Comparison of ENCODE assay signal across 8 mouse cellular contexts in genomic region chrX:36874704-36875128, GRCm38 (mm10). TPM values are rescaled to one million over a fixed set of nuclear protein-coding genes. Genes with fewer than 3 reads are reported as not detected.
DNase-seq lines count a peak whose midpoint lies in the region; ATAC-seq and TF ChIP-seq lines count a peak whose summit lies in the region.

No protein-coding gene starts in this region.

- H3K4me3 ChIP-seq in kidney, embryonic 15.5 days (replicated peaks): peak overlapping the region; percentile 70
- H3K4me3 ChIP-seq in ES-E14 (ENCODE audit: insufficient read depth in 1 of 2, low read depth in 1 of 2, low read length in 2 of 2, poor library complexity in 1 of 2, severe bottlenecking in 1 of 2): peak overlapping the region; percentile 69 to 91
- H3K4me3 ChIP-seq in embryonic facial prominence, embryonic 15.5 days (replicated peaks): peak overlapping the region; percentile 62
- peak overlapping the region; percentile 63 for H3K4me3 ChIP-seq in intestine, embryonic 15.5 days (replicated peaks)
- peak overlapping the region; percentile 70 for H3K4me3 ChIP-seq in midbrain, embryonic 13.5 days (replicated peaks)

- in situ Hi-C loops in ES-E14 (cut with MboI; ENCODE audit: low sequenced_read_pairs in 2 of 2, unreplicated experiment in 2 of 2): no loop called here

- H3K4me1 ChIP-seq in kidney, embryonic 15.5 days: peaks cover 6% of the 10 kb centered on the region; the same call in 1 of the 2 replicates
- H3K4me1 ChIP-seq in ES-E14 (ENCODE audit: control insufficient read depth in 2 of 2, insufficient read depth in 2 of 2, low read length in 2 of 2, poor library complexity in 1 of 2): no peaks in the 10 kb centered on the region; a peak in 1 of 4 replicates
- H3K4me1 ChIP-seq in embryonic facial prominence, embryonic 15.5 days: no peaks in the 10 kb centered on the region
- no peaks in the 10 kb centered on the region for H3K4me1 ChIP-seq in intestine, embryonic 15.5 days (replicated peaks)
- peaks cover 7% of the 10 kb centered on the region; the same call in 1 of the 2 replicates for H3K4me1 ChIP-seq in midbrain, embryonic 13.5 days (replicated peaks)

- peak overlapping the region; percentile 63 for H3K4me2 ChIP-seq in kidney, embryonic 15.5 days
- peak overlapping the region; percentile 49 for H3K4me2 ChIP-seq in embryonic facial prominence, embryonic 15.5 days (replicated peaks)
- peak overlapping the region; percentile 59 for H3K4me2 ChIP-seq in intestine, embryonic 15.5 days (replicated peaks)
- H3K4me2 ChIP-seq in midbrain, embryonic 13.5 days (replicated peaks): peak overlapping the region; percentile 65

- DNase-seq in kidney, postnatal 36 days: no peak
- DNase-seq in ES-E14 (ENCODE audit: low read depth, low spot score): no peak
- DNase-seq in thymus, postnatal 14 days: no peak
- no peak for DNase-seq in ovary, postnatal 36 days (ENCODE audit: low spot score)

- H3K27ac ChIP-seq in kidney, embryonic 15.5 days: peak overlapping the region; percentile 83
- peak overlapping the region; percentile 65 for H3K27ac ChIP-seq in ES-E14 (ENCODE audit: insufficient read depth, low read depth, low read length, poor library complexity, severe bottlenecking)
- peak overlapping the region; percentile 80 for H3K27ac ChIP-seq in embryonic facial prominence, embryonic 15.5 days (replicated peaks)
- peak overlapping the region; percentile 64; the same call in 1 of the 2 replicates for H3K27ac ChIP-seq in intestine, embryonic 15.5 days
- H3K27ac ChIP-seq in midbrain, embryonic 13.5 days: peak overlapping the region; percentile 77

- H3K27me3 ChIP-seq in kidney, embryonic 15.5 days: no peaks in the 10 kb centered on the region
- no peaks in the 10 kb centered on the region for H3K27me3 ChIP-seq in embryonic facial prominence, embryonic 15.5 days
- no peaks in the 10 kb centered on the region for H3K27me3 ChIP-seq in intestine, embryonic 15.5 days (replicated peaks)
- H3K27me3 ChIP-seq in midbrain, embryonic 13.5 days: no peaks in the 10 kb centered on the region

- no peaks in the 10 kb centered on the region for H3K9me3 ChIP-seq in kidney, embryonic 15.5 days (replicated peaks)
- no peaks in the 10 kb centered on the region for H3K9me3 ChIP-seq in ES-E14 (ENCODE audit: control insufficient read depth, insufficient read depth, low read depth, low read length)
- H3K9me3 ChIP-seq in embryonic facial prominence, embryonic 15.5 days (replicated peaks): no peaks in the 10 kb centered on the region
- no peaks in the 10 kb centered on the region for H3K9me3 ChIP-seq in intestine, embryonic 15.5 days
- no peaks in the 10 kb centered on the region for H3K9me3 ChIP-seq in midbrain, embryonic 13.5 days

- peaks cover 9% of the 10 kb centered on the region; the same call in 1 of the 2 replicates for H3K36me3 ChIP-seq in kidney, embryonic 15.5 days
- H3K36me3 ChIP-seq in ES-E14 (ENCODE audit: control insufficient read depth, insufficient read depth, low read length, poor library complexity, severe bottlenecking): no peaks in the 10 kb centered on the region
- no peaks in the 10 kb centered on the region for H3K36me3 ChIP-seq in embryonic facial prominence, embryonic 15.5 days
- H3K36me3 ChIP-seq in intestine, embryonic 15.5 days: no peaks in the 10 kb centered on the region
- H3K36me3 ChIP-seq in midbrain, embryonic 13.5 days: no peaks in the 10 kb centered on the region

- ATAC-seq in kidney, embryonic 15.5 days (replicated peaks; ENCODE audit: low FRiP score): peak; percentile 65
- ATAC-seq in embryonic facial prominence, embryonic 15.5 days (ENCODE audit: insufficient number of reproducible peaks, low FRiP score, low TSS enrichment, low read depth): no peak
- ATAC-seq in intestine, embryonic 15.5 days: peak; percentile 19; the same call in 1 of the 2 replicates
- peak; percentile 76 for ATAC-seq in midbrain, embryonic 13.5 days

- WGBS in kidney, embryonic 15.5 days: 19% methylated on average over 30 of the region's 36 CpGs
- WGBS in embryonic facial prominence, embryonic 15.5 days: 9% methylated on average over 36 of the region's 36 CpGs
- WGBS in intestine, embryonic 15.5 days: 11% methylated on average over 36 of the region's 36 CpGs
- WGBS in midbrain, embryonic 13.5 days: 21% methylated on average over 32 of the region's 36 CpGs

- peak overlapping the region; percentile 73 for H3K9ac ChIP-seq in kidney, embryonic 15.5 days
- peak overlapping the region; percentile 96 for H3K9ac ChIP-seq in ES-E14 (ENCODE audit: insufficient read depth, low read depth, low read length, poor library complexity, severe bottlenecking)
- peak overlapping the region; percentile 62 for H3K9ac ChIP-seq in embryonic facial prominence, embryonic 15.5 days
- H3K9ac ChIP-seq in intestine, embryonic 15.5 days: peak overlapping the region; percentile 77
- peak overlapping the region; percentile 82 for H3K9ac ChIP-seq in midbrain, embryonic 13.5 days (replicated peaks)

TF ChIP-seq in ES-E14, 5 proteins besides CTCF, POLR2A, EP300 and RAD21:
- TF ChIP-seq CHD2 (IDR thresholded peaks at IDR 0.05; ENCODE audit: low read depth, low read length): no peak
- TF ChIP-seq MAFK (IDR thresholded peaks at IDR 0.05; ENCODE audit: insufficient read depth, low read depth, low read length): no peak
- TF ChIP-seq ZC3H11A (IDR thresholded peaks at IDR 0.05; ENCODE audit: borderline replicate concordance, low read depth, low read length): no peak
- TF ChIP-seq HCFC1 (IDR thresholded peaks at IDR 0.05; ENCODE audit: borderline replicate concordance, insufficient read depth, low read length): no peak
- TF ChIP-seq ZNF384 (IDR thresholded peaks at IDR 0.05; ENCODE audit: low read depth, low read length): no peak
TF ChIP-seq in ES-E14: peak in this region for 0.

RNA-seq across cellular contexts. Expression of gene C330007P06Rik, which starts 0.8 kb away (rescaled TPM):
- 30.9 and 32.9 TPM in 2 replicates for polyA plus RNA-seq in kidney, embryonic 15.5 days (2015; fragmentation: Nextera tagmentation; extraction: Ambion mirVana)
- total RNA-seq in ES-E14 (2012; rRNA removed): 27.4 and 30.2 TPM in 2 replicates
- polyA plus RNA-seq in embryonic facial prominence, embryonic 15.5 days (2015; fragmentation: Nextera tagmentation; extraction: Ambion mirVana): 30.1 and 33.2 TPM in 2 replicates
- polyA plus RNA-seq in intestine, embryonic 15.5 days (2015; fragmentation: Nextera tagmentation; extraction: Ambion mirVana): 27.2 and 28.6 TPM in 2 replicates
- polyA plus RNA-seq in midbrain, embryonic 13.5 days (2015; fragmentation: Nextera tagmentation; extraction: Ambion mirVana): 18.9 and 21.6 TPM in 2 replicates

RNA-seq across cellular contexts. Expression of gene Ube2a, which starts 1.0 kb away (rescaled TPM):
- 103 and 118 TPM in 2 replicates for polyA plus RNA-seq in kidney, embryonic 15.5 days (2015; fragmentation: Nextera tagmentation; extraction: Ambion mirVana)
- 57.3 and 77.3 TPM in 2 replicates for total RNA-seq in ES-E14 (2012; rRNA removed)
- polyA plus RNA-seq in embryonic facial prominence, embryonic 15.5 days (2015; fragmentation: Nextera tagmentation; extraction: Ambion mirVana): 112 and 119 TPM in 2 replicates
- 103 and 115 TPM in 2 replicates for polyA plus RNA-seq in intestine, embryonic 15.5 days (2015; fragmentation: Nextera tagmentation; extraction: Ambion mirVana)
- polyA plus RNA-seq in midbrain, embryonic 13.5 days (2015; fragmentation: Nextera tagmentation; extraction: Ambion mirVana): 117 and 121 TPM in 2 replicates

RNA-seq across cellular contexts. Expression of gene Nkrf, which starts 28.0 kb away (rescaled TPM):
- 1.3 and 1.7 TPM in 2 replicates for polyA plus RNA-seq in kidney, embryonic 15.5 days (2015; fragmentation: Nextera tagmentation; extraction: Ambion mirVana)
- total RNA-seq in ES-E14 (2012; rRNA removed): 9.3 and 12.5 TPM in 2 replicates
- polyA plus RNA-seq in embryonic facial prominence, embryonic 15.5 days (2015; fragmentation: Nextera tagmentation; extraction: Ambion mirVana): 1.3 and 2.1 TPM in 2 replicates
- polyA plus RNA-seq in intestine, embryonic 15.5 days (2015; fragmentation: Nextera tagmentation; extraction: Ambion mirVana): 1.7 and 2.1 TPM in 2 replicates
- 12.4 and 14.6 TPM in 2 replicates for polyA plus RNA-seq in midbrain, embryonic 13.5 days (2015; fragmentation: Nextera tagmentation; extraction: Ambion mirVana)
